Mouse (Mus musculus): ENCODE measurements around the gene Usp30. TPM values are rescaled to one million over a fixed set of nuclear protein-coding genes. Genes with fewer than 3 reads are reported as not detected.

The Usp30 gene
- total RNA-seq, 2 experiments from 2014 or later, result 35.9 to 38.0 TPM

DNA sequence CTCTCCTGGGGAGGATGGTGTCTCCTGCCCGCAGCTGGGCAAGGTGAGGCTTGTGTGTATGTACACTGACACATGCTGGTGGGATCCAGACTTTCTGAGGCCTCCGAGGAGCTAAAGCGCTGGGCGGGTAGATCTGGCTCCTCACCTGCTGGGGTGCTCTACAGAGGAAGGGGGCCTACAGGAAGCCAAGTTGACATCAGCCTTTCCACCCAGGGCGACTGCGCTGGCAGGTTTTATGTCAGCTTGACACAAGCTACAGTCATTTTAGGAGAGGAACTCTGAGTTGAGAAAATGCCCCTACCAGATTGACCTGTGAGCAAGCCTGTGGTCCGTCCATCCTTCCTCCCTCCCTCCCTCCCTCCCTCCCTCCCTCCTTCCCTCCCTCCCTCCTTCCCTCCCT, 3.6 kb upstream of the Usp30 start:
- intact Hi-C loops (cut with DNase I), result no loop called here

DNA sequence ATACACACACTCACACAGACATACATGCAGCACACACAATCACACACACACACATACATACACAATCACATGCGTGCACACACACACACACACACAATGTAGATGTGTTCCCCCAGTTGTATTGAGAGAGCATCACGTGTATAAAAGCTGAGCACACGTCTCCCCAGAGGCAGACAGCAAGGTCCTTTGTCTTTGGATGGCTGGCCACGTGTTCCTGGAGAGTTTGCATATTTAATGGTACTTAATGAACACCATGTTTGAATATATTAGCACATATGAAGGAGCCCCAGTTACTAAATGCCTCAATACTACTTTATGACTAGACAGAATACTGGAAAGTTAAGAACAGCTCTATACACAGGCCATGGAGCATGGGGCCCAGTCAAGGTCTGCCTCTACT, 1.3 kb upstream of the Usp30 start:
- no peak for DNase-seq (ENCODE audit: low spot score in 2 of 2)
- intact Hi-C loops (cut with DNase I), result no loop called here

More for the DNA sequence above, 3.6 kb upstream of the Usp30 start:
- no peak for DNase-seq (ENCODE audit: low spot score in 2 of 2)

DNA sequence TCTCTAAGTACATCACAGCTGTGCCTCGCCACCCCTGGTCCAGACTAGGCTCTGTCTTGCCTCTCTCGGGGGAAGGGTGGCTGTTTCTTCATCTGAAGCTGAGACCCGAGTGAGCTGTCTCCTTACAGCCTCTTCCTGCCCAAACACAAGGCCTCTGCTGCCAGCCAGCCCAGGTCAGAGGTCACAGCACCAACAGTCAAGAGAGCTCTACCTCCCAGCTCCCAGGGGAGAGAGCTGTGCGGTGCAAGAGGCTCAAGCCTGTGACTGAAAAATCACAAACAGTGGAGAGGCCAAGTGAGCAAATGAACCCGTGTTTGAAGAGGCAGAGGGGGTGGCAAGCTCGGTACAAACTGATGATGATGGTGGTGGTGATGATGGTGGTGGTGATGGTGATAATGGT, 1.3 kb downstream of the Usp30 start:
- intact Hi-C loops (cut with DNase I), result no loop called here
- DNase-seq (ENCODE audit: low spot score in 2 of 2), result no peak

DNA sequence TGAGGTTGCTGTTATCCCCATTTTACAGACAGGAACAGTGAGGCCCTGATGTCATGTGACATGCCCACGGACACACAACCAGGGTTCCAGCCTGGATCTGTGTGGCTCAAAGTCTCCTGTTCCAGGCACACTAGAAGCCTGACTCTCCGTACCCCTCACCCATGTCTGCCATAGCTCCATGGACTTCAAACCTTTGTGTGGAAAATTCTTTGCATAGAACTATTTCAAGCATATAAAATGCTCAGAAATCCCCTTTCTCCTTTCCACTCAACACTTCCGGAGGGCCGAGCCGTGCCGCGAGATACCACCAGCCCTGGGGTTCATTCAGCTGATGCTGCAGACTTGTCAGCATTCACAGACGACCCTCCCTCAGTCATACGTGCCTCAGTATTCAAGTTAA, 2.3 kb downstream of the Usp30 start:
- DNase-seq (ENCODE audit: low spot score in 2 of 2), result no peak
- intact Hi-C loops (cut with DNase I), result no loop called here

DNA sequence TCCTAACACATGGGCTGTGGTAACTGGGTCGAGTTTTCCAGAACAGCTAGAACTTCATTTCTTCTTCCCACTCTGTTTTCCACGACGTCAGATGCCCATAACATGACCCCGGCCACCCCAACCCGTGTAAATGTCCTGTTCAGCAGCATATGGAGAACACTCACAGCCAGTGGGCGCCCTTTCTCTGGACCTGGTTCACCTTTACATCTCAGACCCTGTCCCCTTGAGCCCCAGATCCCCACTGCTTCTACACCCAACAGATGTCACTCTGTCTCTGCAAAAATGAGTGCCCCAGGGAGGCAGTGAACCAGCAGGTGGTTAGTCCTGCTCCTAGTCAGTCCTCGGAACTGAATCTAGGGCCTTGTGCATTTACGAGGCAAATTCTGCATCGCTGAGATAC, 2.7 kb downstream of the Usp30 start:
- DNase-seq (ENCODE audit: low spot score in 2 of 2), result no peak
- intact Hi-C loops (cut with DNase I), result no loop called here

DNA sequence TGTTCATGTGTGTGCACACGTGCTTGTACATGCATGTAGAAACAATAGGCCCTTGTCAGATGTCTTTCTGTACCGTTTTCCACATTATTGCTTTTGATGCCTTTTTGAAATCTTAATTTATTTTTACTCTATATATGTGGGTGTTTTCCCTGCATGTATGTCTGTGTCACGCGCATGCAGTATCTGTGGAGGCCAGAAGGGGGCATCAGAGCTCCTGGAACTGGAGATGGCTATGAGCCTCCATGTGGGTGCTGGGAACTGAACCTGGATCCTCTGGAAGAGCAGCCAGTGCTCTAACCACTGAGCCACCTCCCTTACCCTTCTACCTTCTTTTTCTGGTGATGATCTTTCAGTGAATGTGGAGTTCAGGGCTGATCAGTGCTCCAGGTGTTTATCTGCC, 5.6 kb downstream of the Usp30 start:
- intact Hi-C loops (cut with DNase I), result no loop called here
- no peak for DNase-seq (ENCODE audit: low spot score in 2 of 2)

DNA sequence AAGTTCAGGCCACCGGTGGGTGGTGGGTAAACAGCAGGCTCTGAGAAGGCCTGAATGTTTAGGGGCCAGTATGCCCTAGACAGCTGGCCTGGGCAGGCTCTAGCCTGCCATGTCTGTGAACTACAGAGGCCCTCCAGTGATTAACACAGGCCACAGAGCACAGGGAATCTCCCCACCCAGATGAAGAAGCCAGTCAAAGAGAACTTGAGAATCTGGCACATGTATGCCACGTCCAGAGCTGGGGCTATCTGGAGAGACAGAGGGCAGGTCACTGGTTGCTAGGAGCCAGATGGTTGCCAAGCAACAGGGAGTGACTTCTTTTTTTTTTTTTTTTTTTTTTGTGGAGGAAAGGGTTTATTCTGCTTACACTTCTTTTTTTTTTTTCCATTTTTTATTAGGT, 7.0 kb downstream of the Usp30 start:
- intact Hi-C loops (cut with DNase I), result no loop called here
- DNase-seq (ENCODE audit: low spot score in 2 of 2), result no peak

DNA sequence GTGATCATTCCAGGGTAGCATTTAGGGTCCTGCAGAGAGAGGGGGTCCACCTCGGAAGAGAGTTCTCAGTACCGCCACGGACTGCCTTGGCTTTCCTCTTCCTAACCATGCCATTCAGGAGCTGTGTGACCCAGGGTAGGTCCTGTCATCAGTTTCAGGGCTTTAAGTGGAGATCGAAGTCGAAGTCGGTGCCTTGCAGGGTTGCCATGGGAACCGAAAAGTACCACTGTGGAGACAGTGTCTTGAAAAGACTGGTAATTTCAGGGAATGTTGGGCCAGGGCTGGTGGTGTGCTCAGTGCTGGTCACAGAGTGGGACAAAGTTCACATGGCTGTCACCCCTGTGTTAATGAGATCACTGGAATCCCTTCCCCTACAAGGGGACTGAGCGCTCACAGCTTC, 11.7 kb downstream of the Usp30 start:
- intact Hi-C loops (cut with DNase I), result no loop called here
- DNase-seq (ENCODE audit: low spot score in 2 of 2), result no peak

DNA sequence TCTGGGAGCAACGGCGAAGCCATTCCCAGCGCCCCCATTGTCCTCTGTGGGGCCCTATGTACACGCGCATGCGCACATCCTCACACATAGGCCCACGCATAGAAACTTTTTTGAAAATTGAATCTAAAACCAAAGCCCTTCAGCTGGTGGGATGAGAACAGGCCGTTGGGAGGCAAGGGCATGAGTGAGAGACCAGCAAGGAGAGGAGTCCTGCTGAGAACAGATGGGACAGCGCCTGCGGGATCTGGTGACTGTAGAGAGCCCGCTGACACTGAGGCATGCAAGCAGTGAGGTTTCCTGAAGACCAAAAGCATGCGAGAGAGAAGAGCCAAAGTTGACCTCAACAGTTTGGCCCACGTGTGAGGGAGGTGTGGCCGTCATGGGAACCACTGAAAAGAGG, 20.2 kb downstream of the Usp30 start:
- intact Hi-C loops (cut with DNase I), result no loop called here
- no peak for DNase-seq (ENCODE audit: low spot score in 2 of 2)

DNA sequence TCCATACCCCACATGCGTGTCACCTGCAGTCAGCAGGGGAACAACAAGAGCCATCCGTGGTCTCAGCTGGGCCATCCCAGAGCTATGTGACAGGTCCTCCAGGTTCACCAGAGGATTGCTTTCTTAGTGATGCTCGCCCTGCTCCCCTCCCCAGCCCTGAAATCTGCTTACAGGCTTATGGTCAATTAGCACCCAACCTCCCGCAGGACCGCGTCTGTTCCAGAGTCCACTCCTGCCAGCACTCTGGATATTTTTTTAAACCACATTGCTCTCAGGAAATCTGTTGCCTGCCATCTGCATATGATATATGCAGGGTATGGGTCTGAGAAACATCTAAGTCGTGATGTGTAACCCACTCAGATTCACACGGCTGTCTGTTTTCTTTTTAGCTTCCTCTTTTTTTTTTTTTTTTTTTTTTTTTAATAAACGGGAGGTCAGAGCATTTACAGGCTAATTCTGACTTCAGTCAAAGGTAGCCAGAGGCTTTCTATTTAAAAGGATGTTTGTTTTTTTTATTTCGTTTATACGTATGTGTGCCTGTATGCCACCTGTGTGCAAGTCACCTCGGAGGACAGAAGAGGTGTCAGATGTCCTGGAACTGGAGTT, 22.7 kb downstream of the Usp30 start:
- intact Hi-C loops (cut with DNase I), result no loop called here
- DNase-seq (ENCODE audit: low spot score in 2 of 2), result peak in 1 of 2 experiments; percentile 82

DNA sequence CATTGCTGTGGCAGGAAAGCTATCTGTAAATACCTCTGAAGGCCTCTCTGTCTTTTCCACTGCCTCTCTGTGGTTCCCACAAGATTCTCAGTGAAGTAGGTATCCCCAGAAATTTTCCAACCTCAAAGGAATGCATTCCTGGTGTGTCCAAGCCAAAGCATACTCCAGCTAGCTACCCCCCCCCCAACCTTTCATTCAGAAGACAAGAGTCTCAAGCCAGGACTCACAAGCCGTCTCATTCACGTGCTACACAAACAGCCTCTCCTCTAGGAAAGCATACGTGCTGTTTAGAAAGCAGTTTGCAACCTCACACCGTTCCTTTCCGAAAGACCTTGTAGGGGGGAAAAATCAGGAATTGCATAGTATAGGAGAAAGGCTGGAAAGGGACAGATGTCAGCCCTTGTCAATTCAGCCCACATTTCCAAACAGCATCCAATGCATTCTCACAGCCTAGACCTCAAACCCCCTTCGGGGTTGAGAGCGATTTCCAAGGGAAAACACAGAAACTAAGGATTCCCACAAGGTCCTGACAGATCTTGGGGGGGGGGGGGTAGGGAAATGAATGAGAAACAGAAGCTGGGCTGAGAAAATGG, 25.3 kb downstream of the Usp30 start:
- DNase-seq (ENCODE audit: low spot score in 2 of 2), result peak in 1 of 2 experiments; percentile 25
- intact Hi-C loops (cut with DNase I), result loop anchor here (5.0 kb wide), 1 partner anchor 98 kb away; the partner anchor contains the start of gene Ssh1

DNA sequence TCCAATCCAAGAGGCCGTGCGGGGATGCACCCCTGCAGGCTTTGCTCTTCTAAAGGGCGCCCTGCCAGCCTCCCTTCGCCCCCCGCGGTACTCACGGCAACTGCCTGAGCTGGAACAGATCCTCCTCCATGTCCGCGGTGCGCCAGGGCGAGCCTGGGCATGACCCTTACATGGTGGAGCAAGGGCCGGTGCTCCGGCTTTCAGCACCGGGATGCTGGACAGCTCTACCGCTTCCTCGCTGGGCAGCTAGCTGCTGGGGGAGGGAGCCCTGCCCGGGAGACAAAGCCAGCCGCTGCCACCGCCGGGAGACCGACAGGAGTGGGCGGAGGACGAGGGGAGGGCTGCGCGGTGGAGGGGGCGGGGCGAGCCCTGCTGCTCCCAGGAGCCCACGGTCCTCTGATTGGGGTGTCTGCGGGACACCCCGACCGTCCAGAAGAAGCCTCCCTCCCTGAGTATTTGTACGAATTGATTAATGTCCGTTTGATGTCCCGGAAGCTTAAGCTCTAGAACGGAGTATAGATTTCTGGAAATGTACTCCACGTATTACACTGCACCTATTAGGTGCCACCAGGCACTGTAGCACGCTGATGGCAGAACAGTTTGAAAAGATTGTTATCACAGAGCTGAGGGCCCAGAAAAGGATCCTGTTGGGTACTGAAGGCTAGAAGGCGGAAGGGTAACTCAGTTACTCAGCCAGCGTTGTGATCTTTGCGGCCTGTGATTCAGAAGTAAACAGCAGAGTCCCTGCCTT, 26.0 kb downstream of the Usp30 start, which contains the start of gene Svop:
TSS of gene Svop (minus strand) at position 514 of the 751 bp plus-strand sequence.
- intact Hi-C loops (cut with DNase I), result loop anchor here (5.0 kb wide), 1 partner anchor 99 kb away; the partner anchor contains the start of gene Ssh1
- DNase-seq (ENCODE audit: low spot score in 2 of 2), result peak; percentile 73 to 85

DNA sequence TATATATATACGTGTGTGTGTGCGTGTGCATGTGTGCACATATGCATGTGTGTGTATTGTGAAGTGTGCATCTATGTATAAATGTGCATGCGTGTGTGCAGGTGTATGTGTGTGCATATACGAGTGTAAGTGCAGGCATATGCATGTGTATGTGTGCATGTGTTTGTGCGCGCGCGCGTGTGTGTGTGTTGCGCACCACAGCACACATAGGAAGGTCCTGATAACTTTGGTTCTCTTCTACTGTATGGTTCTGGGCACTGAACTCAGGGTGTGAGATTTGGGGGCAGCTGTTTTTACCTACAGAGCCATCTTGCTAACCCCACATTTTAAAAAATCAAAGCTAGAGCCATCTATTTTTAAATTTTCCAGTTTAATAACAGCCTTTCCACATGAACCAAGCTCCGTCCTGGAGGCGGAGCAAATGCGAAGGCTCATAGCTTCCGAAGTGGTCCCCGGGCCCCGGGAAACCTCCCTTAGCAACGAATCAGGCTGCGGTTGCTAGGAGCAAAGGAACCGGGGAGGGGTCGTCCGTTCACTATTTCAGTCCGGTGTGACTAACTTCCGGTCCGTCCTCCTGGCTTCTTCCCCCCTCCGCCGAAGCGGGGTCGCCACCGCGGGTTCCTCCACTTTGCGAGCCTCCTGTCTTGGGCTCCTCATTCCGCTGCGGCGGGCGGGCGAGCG, 34.6 kb downstream of the Usp30 start:
- peak; percentile 92 to 96 for DNase-seq (ENCODE audit: low spot score in 2 of 2)
- intact Hi-C loops (cut with DNase I), result loop anchor here (5.0 kb wide), 1 partner anchor 48 kb away; no protein-coding TSS in a partner anchor

DNA sequence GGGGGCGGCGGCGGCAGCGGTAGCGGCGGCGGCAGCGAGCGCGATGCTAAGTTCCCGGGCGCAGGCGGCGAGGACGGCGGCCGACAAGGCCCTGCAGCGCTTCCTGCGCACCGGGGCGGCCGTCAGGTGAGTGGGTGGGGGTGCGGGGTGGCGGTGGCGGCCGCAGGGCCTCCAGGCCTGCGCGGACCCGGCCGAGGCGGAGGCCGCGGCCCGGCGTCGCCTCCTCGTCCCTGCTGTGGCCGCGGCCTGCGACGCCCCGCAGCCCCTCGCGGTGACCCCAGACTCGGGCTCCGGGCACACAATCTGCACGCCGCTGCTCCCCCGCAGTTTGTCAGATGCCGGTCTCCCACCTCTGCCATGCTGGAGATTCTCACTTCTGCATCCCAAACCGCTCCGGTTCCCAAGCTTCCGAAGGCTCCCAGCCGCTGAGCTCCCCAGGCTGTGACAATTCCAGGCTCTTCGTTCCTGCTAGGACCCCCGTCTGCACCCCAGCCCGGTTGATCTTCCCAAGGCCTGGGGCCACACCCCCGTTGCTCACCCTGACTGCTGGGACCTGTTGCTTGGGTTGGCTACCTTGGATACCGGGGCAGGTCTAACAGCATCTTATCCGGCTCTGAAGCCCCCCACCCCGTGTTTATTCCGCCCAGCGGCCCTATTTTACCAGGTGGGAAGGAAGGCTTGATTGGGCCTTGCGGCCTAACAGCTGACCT, 35.3 kb downstream of the Usp30 start:
- intact Hi-C loops (cut with DNase I), result loop anchor here (5.0 kb wide), 1 partner anchor 48 kb away; no protein-coding TSS in a partner anchor
- DNase-seq (ENCODE audit: low spot score in 2 of 2), result no peak

DNA sequence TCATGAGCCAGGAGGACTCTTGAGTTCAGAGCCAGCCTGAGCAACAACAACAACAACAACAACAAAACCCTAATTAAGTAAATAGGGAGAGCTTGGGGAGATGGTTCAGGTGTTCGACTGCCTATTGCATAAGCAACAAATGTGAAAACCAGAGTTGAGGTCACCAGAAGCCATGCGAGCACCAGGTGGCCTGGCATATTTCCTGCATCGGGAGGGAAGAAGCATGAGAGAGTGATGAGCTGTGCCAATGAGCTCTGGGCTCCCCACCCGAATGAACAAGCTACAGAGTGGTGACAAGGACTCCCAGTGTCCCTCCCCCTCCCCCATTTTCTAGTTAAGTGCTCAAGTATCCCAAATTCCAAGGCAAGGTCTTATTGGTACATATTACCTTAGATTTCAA, 36.6 kb downstream of the Usp30 start:
- DNase-seq (ENCODE audit: low spot score in 2 of 2), result no peak
- intact Hi-C loops (cut with DNase I), result loop anchor here (5.0 kb wide), 1 partner anchor 50 kb away; no protein-coding TSS in a partner anchor

DNA sequence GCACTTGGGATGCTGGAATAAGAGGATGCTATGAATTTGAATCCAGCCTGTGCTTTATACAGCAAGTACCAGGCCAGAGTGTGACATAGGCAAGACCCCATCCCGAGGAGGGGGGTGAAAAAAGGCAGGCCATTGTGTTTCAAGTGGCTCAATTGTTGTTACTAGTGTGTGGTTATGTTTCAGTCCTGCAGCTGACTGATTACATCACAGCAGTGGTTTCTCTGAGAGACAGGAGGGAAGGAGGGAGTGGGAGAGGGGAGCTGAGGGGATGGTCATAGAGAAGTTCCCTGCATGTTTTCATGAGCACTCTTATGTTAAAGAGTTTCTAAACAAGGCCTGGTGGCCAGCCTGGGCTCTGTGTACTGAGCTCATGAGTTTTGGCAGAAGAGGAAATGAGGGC, 37.5 kb downstream of the Usp30 start:
- no peak for DNase-seq (ENCODE audit: low spot score in 2 of 2)
- intact Hi-C loops (cut with DNase I), result loop anchor here (5.0 kb wide), 1 partner anchor 51 kb away; no protein-coding TSS in a partner anchor

DNA sequence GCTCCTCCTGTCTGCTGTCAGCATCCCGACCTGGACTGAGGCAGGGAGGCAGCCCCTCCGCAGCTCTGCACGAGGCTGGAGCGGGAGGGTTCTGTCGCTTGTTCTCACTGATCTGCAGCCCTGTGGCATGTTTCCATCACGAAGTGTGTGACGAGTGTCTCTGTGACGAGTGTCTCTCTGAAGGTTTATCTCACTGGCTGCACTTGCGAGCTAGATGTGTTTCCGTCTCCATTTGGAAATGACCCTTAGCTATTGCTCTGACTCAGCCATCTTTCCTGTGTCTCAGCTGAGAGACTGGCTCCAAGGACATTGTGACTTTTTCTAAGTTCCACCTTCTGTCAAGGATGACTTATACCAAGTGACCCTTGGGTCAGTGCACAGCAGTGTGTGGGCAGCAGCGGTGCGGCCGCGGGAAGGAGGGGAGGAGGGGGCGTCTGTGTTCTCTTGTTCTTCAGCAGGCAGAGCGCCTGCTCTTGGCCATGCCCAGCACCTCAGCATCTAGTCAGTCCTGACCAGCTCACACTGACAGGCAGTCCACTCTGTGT, 41.2 kb downstream of the Usp30 start:
- no peak for DNase-seq (ENCODE audit: low spot score in 2 of 2)
- intact Hi-C loops (cut with DNase I), result no loop called here

DNA sequence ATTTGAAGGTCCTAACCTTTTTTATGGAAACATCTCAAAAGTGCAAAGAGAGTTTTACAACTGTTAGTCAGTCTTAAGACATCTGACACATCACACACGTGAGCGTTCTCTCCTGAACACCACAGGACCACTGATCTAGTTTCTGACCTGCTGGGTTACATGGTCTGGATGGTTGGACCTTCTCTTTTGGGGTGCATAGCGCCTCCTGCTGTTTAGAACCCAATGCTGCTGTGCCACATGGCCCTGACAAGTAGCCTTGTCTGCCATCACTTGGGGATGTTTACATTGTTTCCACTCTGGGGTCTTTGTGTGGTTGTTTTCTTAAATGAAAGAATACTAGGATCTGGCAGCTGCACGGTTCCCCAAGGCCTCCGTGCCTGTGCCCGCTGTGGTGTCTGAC, 48.1 kb downstream of the Usp30 start:
- DNase-seq (ENCODE audit: low spot score in 2 of 2), result no peak

DNA sequence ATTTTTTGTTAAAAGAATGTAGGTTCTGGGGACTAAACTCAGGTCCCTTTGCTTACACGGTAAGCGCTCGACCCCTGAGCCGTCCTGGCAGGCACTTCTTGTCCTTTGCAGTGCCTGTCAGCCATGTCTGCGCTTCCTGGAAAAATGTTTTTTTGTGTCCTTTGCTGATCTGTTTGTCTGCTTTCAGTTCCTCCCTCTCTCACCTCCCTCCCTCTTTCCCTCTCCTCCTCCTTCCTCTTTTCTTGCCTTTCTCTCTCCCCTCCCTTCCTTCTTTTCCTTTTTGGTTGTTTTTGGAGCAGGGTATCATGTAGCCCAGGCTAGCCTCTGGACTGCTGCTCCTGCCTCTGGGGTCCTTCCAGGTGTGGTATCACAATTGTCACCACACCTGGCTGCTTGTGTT, 49.8 kb downstream of the Usp30 start:
- intact Hi-C loops (cut with DNase I), result no loop called here
- no peak for DNase-seq (ENCODE audit: low spot score in 2 of 2)

More for the DNA sequence above, 48.1 kb downstream of the Usp30 start:
- intact Hi-C loops (cut with DNase I), result no loop called here

All from left cerebral cortex, postnatal 25 days (tissue).